Mouse (Mus musculus) heart, postnatal 14 days (tissue): ENCODE data around the gene Mllt1. TPM values are rescaled to one million over a fixed set of nuclear protein-coding genes. Genes with fewer than 3 reads are reported as not detected.
A peak's percentile ranks its signal among the peaks of the same experiment; 100 is the strongest.

Experiments
- DNase-seq, 2 experiments: peaks; one replicate each; pipeline ENCODE4 v3.0.0; 2021 to 2022
- intact Hi-C: fragments of 180-260 bp; cut with DNase I; formaldehyde crosslinking; loops from one replicate; pipeline ENCODE4 v1.15.1; 2025
- long read RNA-seq, 2 experiments: library from polyadenylated mRNA; stranded (forward); transcript quantifications; one replicate each; pipeline ENCODE4 v2.0.0; 2021
- total RNA-seq, 2 experiments: library from RNA; stranded (reverse); gene quantifications; 2 replicates each; pipeline ENCODE4 v1.2.3; 2021

Gene Mllt1
- total RNA-seq = 10 to 100 TPM; 22.0 to 22.7 TPM
- long read RNA-seq, experiment 1, partial matches to known transcripts = 1 of 16 reads
- long read RNA-seq, experiment 1, other reads (novel, unspliced or antisense) = 13 of 16 reads
- long read RNA-seq, experiment 2, partial matches to known transcripts = 0 of 17 reads
- long read RNA-seq, experiment 2, other reads (novel, unspliced or antisense) = 16 of 17 reads

GRCm38 (mm10) chr17:56935363-56936131 lies at the start of gene Mllt1:
Gene Mllt1, minus strand, starts transcription at chr17:56935415.
- DNase-seq = peak; percentile 100
- intact Hi-C loops = loop anchor here (2.0 to 5.0 kb wide), 2 partner anchors 53 to 128 kb away; no protein-coding TSS in a partner anchor

DNA sequence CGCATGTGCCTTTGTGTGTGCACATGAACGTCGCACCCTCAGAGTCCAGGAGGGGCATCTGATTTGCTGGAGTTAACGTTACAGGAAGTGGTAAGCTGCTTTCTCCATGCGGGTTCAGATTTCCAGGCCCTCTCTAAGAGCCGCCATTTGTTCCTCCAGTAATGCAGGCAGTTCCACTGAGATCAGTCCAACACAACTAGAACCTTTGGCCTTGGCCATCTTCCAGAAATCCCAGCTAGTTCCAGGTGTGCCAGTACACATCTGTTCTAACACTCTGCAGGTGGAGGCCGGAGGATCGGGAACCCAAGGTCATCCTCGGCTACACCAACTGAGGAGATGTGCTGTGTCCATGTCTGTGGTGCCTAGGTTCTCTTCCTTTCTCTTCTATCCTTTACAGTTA lies 49.7 kb upstream of the Mllt1 start:
- no peak for DNase-seq
- intact Hi-C loops = no loop called here

- intact Hi-C loops = no loop called here
- no peak for DNase-seq
Measured at GRCm38 (mm10) chr17:56982013-56982412, 46.8 kb upstream of the Mllt1 start, which contains the start of gene Acer1. Gene Acer1, minus strand, starts transcription at chr17:56982126.

- no peak for DNase-seq
- intact Hi-C loops = no loop called here
Measured at GRCm38 (mm10) chr17:56981049-56981448, 45.8 kb upstream of the Mllt1 start.

GRCm38 (mm10) chr17:56979524-56979923 lies 44.3 kb upstream of the Mllt1 start:
- intact Hi-C loops = no loop called here
- no peak for DNase-seq

DNA sequence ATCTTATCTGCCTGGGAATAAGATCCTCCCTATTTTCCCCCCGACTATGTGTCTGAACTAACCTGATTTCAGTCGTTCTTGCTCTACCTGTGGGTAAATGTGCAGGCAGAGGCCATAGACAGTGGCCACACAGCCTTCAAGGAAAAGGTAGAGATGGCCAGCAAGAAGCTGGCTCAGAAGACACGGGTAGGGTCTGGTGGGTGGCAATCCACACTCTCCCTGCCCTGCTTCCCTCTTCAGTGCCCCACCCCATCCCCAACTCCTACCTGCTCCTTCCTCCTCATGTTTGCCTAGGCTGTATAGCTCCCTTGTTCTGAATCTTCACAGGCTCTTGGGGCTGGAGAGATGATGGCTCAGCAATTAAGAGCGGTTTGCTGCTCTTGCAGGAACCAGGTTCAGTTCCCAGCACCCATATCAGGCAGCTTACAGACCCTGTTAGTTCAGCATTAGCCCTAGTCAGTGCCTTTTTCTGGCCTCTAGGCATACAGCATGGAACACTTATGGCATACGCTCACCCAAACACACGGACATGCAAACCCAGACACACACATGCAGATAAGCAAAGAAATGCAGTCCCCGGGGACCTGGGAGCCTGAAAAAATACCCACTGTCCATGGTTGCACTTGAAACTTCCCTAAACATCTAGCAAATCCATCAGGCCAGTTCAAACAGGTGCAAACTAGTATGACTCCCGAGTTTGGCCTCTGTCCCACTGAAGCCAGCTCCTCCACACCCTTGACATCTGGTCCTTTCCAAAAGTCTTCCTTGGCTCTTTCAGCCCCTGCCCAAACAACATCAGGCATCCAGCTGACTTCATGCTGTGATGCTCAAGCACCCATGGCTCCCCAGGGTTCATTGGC lies 41.5 kb upstream of the Mllt1 start:
- intact Hi-C loops = no loop called here
- DNase-seq = no peak

DNA sequence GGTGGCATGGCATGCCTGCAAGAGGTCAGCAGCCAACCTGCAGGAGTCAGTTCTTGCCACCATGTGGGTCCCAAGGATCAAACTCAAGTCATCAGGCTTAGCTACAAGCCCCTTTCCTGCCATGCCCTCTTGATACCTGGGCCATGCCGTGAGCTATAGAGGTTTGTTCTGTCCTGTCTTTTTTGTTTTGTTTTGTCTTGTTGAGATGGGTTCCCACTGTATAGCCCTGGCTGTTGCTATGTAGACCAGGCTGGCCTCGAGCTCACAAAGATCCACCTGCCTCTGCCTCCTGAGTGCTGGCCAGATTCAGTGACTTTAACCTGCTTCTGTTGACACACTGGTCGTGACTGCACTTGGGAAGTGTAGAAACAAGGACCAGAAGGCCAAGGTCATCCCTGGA lies 40.2 kb upstream of the Mllt1 start:
- intact Hi-C loops = no loop called here
- no peak for DNase-seq

DNA sequence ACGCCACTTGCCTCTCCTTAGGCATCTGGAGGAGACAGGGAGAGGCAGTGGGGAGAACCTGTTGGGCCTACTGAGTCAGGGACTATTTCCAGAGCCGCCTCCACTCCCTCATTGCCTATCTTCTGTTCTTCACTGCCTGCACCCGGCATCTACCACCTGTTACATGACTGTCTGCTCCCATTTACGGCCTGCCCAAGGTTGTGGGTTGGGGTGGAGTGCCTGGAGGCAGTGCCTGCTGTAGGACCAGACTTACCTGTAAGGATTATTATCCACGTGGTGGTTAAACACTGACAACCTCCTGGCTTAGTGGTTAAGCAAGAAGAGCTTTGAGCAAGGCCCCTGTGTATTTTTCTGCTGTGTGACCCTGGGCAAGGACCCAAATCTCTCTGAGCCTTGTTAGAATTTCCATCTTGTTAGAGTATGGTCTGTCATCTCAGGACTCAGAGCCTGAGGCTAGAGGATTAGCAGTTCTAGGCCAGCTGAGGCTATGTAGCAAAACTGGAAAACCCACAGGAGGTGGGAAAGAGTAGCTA lies 39.6 kb upstream of the Mllt1 start:
- intact Hi-C loops = no loop called here
- no peak for DNase-seq

GRCm38 (mm10) chr17:56973956-56974707 lies 38.9 kb upstream of the Mllt1 start:
- intact Hi-C loops = no loop called here
- DNase-seq = no peak

GRCm38 (mm10) chr17:56970081-56970480 lies 34.9 kb upstream of the Mllt1 start:
- intact Hi-C loops = no loop called here
- no peak for DNase-seq

- intact Hi-C loops = no loop called here
- DNase-seq = no peak
Measured at GRCm38 (mm10) chr17:56969321-56969720, 34.1 kb upstream of the Mllt1 start.

- intact Hi-C loops = no loop called here
- no peak for DNase-seq
Measured at GRCm38 (mm10) chr17:56963646-56964045, 28.4 kb upstream of the Mllt1 start.

- DNase-seq = no peak
- intact Hi-C loops = no loop called here
Measured at GRCm38 (mm10) chr17:56962642-56963405, 27.6 kb upstream of the Mllt1 start.

DNA sequence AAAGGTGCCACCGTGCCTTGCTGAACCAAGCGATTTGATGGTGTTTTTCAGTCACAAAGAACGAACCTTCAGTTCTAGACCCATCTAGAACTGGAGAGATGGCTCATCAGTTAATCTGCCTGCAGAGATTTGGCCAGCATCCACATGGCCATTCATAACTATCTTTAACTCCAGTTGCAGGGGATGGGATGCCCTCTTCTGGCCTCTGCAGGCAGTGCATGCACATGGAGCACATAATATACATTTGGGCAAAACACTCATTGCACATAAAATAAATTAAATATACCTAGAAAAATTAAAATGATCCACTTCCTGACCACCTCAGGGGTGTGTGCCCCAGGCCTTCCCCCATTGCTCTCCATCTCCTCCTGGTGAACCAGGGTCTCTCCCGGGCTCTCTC lies 26.7 kb upstream of the Mllt1 start:
- intact Hi-C loops = no loop called here
- no peak for DNase-seq

GRCm38 (mm10) chr17:56958667-56959066 lies 23.5 kb upstream of the Mllt1 start:
- intact Hi-C loops = no loop called here
- no peak for DNase-seq

GRCm38 (mm10) chr17:56957763-56958429 lies 22.7 kb upstream of the Mllt1 start:
- DNase-seq = peak; percentile 14 to 22
- intact Hi-C loops = no loop called here

GRCm38 (mm10) chr17:56954871-56955270 lies 19.7 kb upstream of the Mllt1 start:
- intact Hi-C loops = no loop called here
- DNase-seq = no peak

GRCm38 (mm10) chr17:56952639-56953038 lies 17.4 kb upstream of the Mllt1 start:
- no peak for DNase-seq

DNA sequence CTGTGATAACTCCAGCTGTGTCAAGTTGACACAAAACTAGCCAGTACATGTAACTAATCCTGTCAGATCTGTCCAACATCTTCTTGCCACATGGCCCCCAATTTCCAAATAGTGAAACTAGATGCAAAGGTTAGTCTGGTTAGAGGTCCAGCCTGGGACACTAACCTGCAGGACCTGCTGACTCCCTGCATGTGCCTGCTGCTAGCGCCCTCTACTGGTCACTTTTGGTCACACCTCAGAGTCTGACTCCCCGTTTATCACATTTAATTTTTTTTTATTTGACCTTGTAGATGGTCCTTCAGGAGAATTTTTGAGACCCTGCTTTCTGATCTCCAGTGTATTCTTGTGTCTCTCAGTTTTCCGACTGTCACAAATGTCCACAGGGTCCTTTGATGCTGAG lies 15.7 kb upstream of the Mllt1 start:
- intact Hi-C loops = loop anchor here (1.0 to 2.0 kb wide), 2 partner anchors 54 to 142 kb away; no protein-coding TSS in a partner anchor
- peak; percentile 56 to 71 for DNase-seq

More at GRCm38 (mm10) chr17:56952639-56953038, 17.4 kb upstream of the Mllt1 start:
- intact Hi-C loops = no loop called here
